In genomic region chr14:62042305-62043116, GRCm38 (mm10) we compare ENCODE assay signal across 8 mouse cellular contexts.
DNase-seq lines count a peak whose midpoint lies in the region; ATAC-seq lines count a peak whose summit lies in the region.

No protein-coding gene starts in this region.

- no peak for ATAC-seq in erythroid progenitor cell, adult 5-6 weeks (replicated peaks; ENCODE audit: low FRiP score, poor library complexity, severe bottlenecking)

- intact Hi-C loops in gastrocnemius, postnatal 14 days (cut with DNase I; ENCODE audit: low total_unique reads): no loop called here

- peak; percentile 72 for DNase-seq in CD4-positive, CD25-positive, alpha-beta regulatory T cell, adult 2 months (ENCODE audit: low read depth, low spot score)
- DNase-seq in Muller cell, postnatal 12 days (ENCODE audit: inconsistent ontology term): peak; percentile 43
- peak; percentile 82 to 84 for DNase-seq in cerebellum, postnatal 14 days
- DNase-seq in gastrocnemius, postnatal 14 days: peak; percentile 69
- peak; percentile 38 to 83 for DNase-seq in layer of hippocampus, adult 8-10 months (ENCODE audit: low spot score in 2 of 2)
- DNase-seq in lung, postnatal 4 days: peak; percentile 43 to 69
- peak; percentile 63 to 75 for DNase-seq in right cerebral cortex, postnatal 10 days (ENCODE audit: low spot score in 2 of 2)
